Mouse (Mus musculus) testis, postnatal 14 days (tissue): ENCODE results near the gene Trim21.

ENCODE experiments used
- DNase-seq: peaks from one replicate; pipeline ENCODE4 v3.0.0; 2021; ENCODE audit warnings: low spot score

Trim21 gene

GRCm38 (mm10) chr7:102564999-102565997 lies at the start of gene Trim21:
TSS of gene Trim21 (minus strand) at chr7:102565486.
- DNase-seq: peak; percentile 78

GRCm38 (mm10) chr7:102597378-102598031 lies 32.2 kb upstream of the Trim21 start, which contains the start of gene Olfr552:
TSS of gene Olfr552 (plus strand) at chr7:102597770.
- DNase-seq: no peak

- no peak for DNase-seq
These were observed 26.5 kb upstream of the Trim21 start, which contains the start of gene Olfr551 for GRCm38 (mm10) chr7:102591786-102592185. TSS of gene Olfr551 (minus strand) at chr7:102591886.

- DNase-seq: no peak
These were observed 10.7 kb upstream of the Trim21 start for GRCm38 (mm10) chr7:102575998-102576397.

GRCm38 (mm10) chr7:102573174-102573830 lies 8.0 kb upstream of the Trim21 start:
- DNase-seq: no peak

GRCm38 (mm10) chr7:102571142-102571541 lies 5.9 kb upstream of the Trim21 start, which contains the start of gene Olfr550:
TSS of gene Olfr550 (plus strand) at chr7:102571442.
- DNase-seq: no peak

GRCm38 (mm10) chr7:102566219-102566618 lies 933 bp upstream of the Trim21 start:
- DNase-seq: no peak

GRCm38 (mm10) chr7:102553279-102553678 lies 12.0 kb downstream of the Trim21 start:
- DNase-seq: no peak

- no peak for DNase-seq
These were observed 15.7 kb downstream of the Trim21 start, which contains the start of gene Olfr549 for GRCm38 (mm10) chr7:102549570-102549969. TSS of gene Olfr549 (plus strand) at chr7:102549870.

GRCm38 (mm10) chr7:102541251-102541650 lies 24.0 kb downstream of the Trim21 start:
- no peak for DNase-seq

GRCm38 (mm10) chr7:102540596-102540995 lies 24.7 kb downstream of the Trim21 start, which contains the start of gene Olfr548-ps1:
TSS of gene Olfr548-ps1 (plus strand) at chr7:102540896.
- no peak for DNase-seq

- DNase-seq: no peak
These were observed 30.8 kb downstream of the Trim21 start, which contains the start of gene Olfr547 for GRCm38 (mm10) chr7:102534449-102534848. TSS of gene Olfr547 (plus strand) at chr7:102534749.

GRCm38 (mm10) chr7:102529052-102529451 lies 36.2 kb downstream of the Trim21 start:
- no peak for DNase-seq

- no peak for DNase-seq
These were observed 48.3 kb downstream of the Trim21 start for GRCm38 (mm10) chr7:102517051-102517335.

GRCm38 (mm10) chr7:102516261-102517050 lies 48.8 kb downstream of the Trim21 start:
- no peak for DNase-seq

- DNase-seq: no peak
These were observed 51.1 kb downstream of the Trim21 start for GRCm38 (mm10) chr7:102514144-102514543.

GRCm38 (mm10) chr7:102512814-102513435 lies 52.4 kb downstream of the Trim21 start:
- DNase-seq: peak; percentile 66

GRCm38 (mm10) chr7:102511927-102512326 lies 53.4 kb downstream of the Trim21 start:
- no peak for DNase-seq

GRCm38 (mm10) chr7:102509726-102510125 lies 55.6 kb downstream of the Trim21 start:
- no peak for DNase-seq

- no peak for DNase-seq
These were observed 56.6 kb downstream of the Trim21 start for GRCm38 (mm10) chr7:102508666-102509065.

GRCm38 (mm10) chr7:102508066-102508465 lies 57.2 kb downstream of the Trim21 start:
- no peak for DNase-seq
